Mouse (Mus musculus) gastrocnemius, postnatal 14 days (tissue): ENCODE results near the gene Gm20388. TPM values are rescaled to one million over a fixed set of nuclear protein-coding genes. Genes with fewer than 3 reads are reported as not detected.
A peak's percentile ranks its signal among the peaks of the same experiment; 100 is the strongest.

Experiments used
- DNase-seq: peaks from one replicate; pipeline ENCODE4 v3.0.0; 2021; ENCODE audit warnings: mixed read lengths
- intact Hi-C: fragments of 180-260 bp; cut with DNase I; formaldehyde crosslinking; loops from one replicate; pipeline ENCODE4 v1.15.1; 2025; ENCODE audit warnings: low total_unique reads
- total RNA-seq, 2 experiments: library from RNA; stranded (reverse); gene quantifications; 2 replicates each; pipeline ENCODE4 v1.2.3; 2021

The Gm20388 gene
- total RNA-seq, 2 experiments from 2014 or later, result 5.6 to 6.0 TPM

- no peak for DNase-seq
- intact Hi-C loops, result loop anchor here (10.0 kb wide), 1 partner anchor 287 kb away; no protein-coding TSS in a partner anchor
These were observed 1317.1 kb downstream of the Gm20388 start for GRCm38 (mm10) chr8:121227756-121228155.

DNA sequence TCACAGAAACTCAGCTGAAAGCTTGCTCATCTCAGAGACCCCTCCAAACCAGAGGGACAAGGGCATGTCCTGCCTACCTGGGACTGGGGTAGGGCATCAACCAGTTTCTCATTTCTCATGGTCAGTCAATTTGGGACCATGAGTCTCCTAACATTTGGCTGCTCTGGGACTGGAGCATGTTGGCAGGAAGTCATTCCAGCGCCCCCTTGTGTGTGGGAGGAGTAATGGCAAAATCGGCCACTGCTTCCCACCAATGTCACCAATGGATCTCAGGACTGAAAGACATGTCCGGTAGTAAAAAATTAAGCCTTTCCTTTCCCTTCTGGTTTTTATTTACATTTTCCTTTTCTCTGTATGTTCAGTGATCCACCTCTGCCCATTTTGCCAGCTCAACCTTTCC lies 1318.3 kb downstream of the Gm20388 start:
- intact Hi-C loops, result loop anchor here (10.0 kb wide), 1 partner anchor 286 kb away; no protein-coding TSS in a partner anchor
- no peak for DNase-seq

GRCm38 (mm10) chr8:121229550-121229949 lies 1318.9 kb downstream of the Gm20388 start:
- DNase-seq, result no peak
- intact Hi-C loops, result loop anchor here (10.0 kb wide), 1 partner anchor 285 kb away; no protein-coding TSS in a partner anchor

GRCm38 (mm10) chr8:121233196-121233595 lies 1322.6 kb downstream of the Gm20388 start:
- no peak for DNase-seq
- intact Hi-C loops, result no loop called here

DNA sequence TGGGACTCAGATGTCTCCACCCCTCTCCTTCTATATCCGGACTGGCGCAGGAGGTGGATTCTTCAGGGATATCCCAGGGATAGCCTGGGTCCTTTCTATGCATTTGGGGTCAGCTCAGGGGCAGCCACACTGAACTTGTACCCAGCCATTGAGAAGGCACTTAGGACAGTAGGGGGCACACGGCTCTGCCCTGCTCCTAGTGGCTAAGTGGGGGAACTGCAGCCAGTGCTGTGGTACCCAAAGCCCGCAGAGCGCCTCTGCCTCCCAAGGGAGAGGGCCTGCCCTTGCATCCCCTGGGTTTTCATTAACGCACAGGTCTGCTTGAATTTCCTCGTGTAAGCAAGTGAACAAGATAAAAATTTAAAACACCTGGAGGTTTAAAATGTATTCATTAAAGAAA lies 1324.3 kb downstream of the Gm20388 start:
- no peak for DNase-seq
- intact Hi-C loops, result no loop called here

GRCm38 (mm10) chr8:121239640-121240039 lies 1329.0 kb downstream of the Gm20388 start:
- DNase-seq, result no peak
- intact Hi-C loops, result no loop called here

- DNase-seq, result peak; percentile 45
- intact Hi-C loops, result no loop called here
These were observed 1331.3 kb downstream of the Gm20388 start for GRCm38 (mm10) chr8:121241761-121242552.

DNA sequence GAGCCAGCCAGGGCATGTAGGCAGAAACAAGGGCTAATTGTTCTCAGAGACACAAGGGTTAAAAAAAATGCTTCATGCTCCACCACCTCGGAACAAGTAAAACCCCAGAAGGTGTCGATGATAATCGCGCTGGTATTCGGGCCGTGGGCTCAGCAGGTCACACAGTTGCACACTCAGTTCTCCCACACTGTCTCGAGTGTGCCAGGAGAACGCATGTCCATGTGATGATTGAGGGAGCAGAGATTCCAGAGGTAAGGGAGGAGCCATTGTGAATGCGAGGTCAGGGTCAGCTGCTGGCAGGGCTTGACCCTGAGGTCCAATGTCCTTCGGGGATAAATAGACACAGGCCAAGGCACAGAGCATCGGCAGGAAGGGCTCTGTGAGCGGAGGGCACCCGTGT lies 1332.0 kb downstream of the Gm20388 start:
- DNase-seq, result no peak
- intact Hi-C loops, result no loop called here

GRCm38 (mm10) chr8:121248823-121249222 lies 1338.2 kb downstream of the Gm20388 start:
- DNase-seq, result no peak
- intact Hi-C loops, result no loop called here

DNA sequence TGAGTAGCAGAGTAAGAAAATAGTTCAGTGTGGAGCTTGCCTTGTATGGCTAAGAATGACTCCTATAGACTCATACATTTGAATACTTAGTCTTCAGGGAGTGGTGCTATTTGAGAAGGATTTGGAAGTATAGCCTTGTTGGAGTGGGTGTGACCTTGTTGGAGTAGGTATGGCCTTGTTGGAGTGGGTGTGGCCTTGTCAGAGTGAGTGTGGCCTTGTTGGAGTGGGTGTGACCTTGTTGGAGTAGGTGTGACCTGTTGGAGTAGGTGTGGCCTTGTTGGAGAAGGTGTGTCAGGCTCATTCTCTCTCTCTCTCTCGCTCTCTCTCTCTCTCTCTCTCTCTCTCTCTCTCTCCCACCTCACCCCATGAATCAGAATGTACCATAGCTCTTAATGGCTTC lies 1338.8 kb downstream of the Gm20388 start:
- DNase-seq, result no peak
- intact Hi-C loops, result no loop called here

DNA sequence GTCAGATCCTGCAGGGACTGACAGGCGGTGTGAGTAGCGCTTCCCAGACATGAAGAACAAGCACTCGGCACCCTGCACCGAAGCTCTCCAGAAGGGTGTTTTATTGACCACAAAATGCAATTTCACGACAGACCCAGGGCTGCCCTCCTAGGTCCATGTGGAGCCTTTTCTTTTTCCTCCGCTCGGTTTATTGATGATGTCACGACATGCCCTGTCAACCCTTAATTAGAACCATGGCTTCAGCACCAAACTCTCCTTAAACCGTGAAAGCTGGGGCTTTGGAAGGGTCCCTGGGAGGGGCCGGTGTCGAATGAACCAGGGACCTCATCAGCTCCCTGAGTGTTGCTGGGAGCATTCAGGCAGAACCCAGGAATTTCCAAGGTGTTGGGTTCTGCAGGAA lies 1340.4 kb downstream of the Gm20388 start:
- DNase-seq, result no peak

DNA sequence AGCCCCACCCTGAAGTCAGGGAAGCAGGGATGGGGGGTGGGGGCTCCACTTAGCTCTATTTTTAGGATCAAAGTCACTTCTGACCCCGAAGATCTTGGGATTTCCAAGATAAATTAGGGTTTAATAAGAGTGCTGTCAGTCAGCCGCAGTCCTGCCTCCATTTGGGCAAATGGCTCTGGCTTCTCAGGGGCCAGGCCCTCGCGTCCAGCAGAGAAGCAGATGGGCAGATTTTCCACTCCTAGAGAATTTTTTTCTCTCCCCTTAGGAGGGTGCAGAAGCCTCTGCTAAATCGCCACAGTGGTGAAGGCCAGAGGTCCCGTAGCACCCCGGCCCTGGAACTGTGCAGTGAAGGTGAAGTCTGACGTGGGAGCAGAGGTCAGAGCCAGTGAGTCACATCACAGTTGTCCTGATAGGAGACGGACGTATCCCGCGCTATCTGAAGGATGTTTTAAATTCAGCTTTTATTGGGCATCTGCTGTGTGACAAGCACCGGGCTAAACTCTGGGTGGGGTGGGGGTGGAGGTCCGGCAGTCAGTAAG lies 1345.2 kb downstream of the Gm20388 start:
- intact Hi-C loops, result no loop called here
- no peak for DNase-seq

More for the DNA sequence above, 1340.4 kb downstream of the Gm20388 start:
- intact Hi-C loops, result no loop called here

- intact Hi-C loops, result no loop called here
- DNase-seq, result no peak
These were observed 1347.6 kb downstream of the Gm20388 start for GRCm38 (mm10) chr8:121258126-121258792.

DNA sequence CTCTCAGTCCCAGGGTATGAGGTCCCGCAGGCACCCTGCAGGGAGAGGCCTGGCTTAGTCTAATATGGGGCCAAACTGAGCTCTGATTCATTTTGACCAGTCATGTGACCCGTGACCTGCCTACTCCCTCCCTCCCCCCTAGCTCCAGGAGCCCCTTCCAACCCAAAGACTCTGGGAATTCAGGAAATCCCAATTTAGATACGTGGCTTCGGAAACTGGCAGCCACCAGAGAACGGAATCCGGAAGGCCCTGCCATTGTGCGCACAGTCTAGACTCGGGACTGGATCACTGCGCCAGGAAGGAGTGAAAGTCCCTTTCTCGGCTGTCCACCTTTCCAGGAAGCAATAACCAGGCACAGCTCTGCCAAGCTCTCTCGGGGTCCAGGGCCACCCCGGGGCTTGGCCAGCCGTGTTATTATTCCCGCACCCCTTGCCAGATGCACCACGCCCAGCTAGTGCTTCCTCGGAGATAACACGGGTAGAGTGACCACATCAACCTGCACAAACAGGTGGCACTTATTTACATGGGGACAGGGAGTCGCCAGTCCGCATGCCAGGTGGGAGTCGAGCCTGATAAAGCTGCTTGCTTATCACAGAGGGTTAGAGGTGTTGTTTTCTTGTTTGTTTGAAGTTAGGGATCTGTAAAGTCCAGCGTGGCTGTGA lies 1352.2 kb downstream of the Gm20388 start:
- intact Hi-C loops, result no loop called here
- peak; percentile 32 for DNase-seq

DNA sequence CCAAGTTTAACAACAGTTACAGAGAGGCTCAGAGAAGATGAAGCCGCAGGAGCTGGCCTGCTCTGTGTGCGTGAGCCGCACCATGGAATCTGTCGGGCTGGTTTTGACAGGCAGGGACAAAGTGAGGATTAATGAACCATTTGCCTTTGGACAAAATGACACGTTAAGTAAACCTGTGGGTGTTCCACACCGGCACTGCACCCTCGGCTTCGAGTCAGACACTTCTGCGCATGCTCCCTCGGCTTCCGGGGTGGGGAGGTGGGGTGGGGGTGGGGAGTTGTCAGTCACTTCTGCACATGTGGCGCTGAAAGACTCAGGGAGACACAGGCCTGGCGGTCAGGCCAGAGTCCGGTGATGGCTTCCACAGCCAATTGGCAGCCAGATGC lies 1352.7 kb downstream of the Gm20388 start:
- intact Hi-C loops, result no loop called here
- DNase-seq, result no peak

- DNase-seq, result no peak
- intact Hi-C loops, result no loop called here
These were observed 1353.6 kb downstream of the Gm20388 start for GRCm38 (mm10) chr8:121264260-121264659.

DNA sequence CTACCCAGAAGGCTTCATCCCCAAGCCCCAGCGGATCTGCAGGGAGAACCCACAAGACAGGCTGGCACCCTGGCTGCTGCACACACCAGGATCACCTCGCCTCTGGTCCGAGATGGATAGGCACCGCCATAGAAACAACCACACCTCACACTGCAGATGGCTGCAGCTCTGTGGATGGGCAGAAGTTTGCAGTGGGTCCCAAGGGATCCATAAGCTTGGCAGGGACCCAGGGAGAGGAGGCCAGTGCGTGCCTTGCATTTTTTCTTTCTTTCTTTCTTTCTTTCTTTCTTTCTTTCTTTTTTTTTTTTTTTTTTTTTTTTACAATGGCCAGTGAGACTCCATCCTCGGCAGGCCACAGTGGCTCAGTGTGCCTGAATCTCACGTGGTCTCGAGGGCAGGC lies 1360.9 kb downstream of the Gm20388 start:
- intact Hi-C loops, result no loop called here

DNA sequence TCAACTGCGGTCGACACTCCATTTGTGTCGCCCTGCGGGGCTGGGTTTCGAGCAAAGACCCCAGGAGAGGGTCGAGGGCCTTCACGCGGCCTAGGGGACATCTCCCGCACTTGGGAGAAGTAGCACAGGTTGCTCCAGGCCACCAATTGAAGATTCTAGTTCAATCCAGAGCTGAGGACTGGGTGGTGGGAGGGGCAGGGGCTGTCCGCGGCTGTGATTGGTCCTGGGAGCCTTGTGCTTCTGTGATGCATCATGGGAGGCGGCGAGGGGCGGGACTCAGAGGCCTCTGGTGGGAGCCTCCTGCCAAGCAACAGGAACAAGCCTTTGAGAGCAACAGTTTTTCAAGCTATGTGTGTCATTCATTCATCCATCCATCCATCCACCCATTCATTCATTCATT lies 1362.6 kb downstream of the Gm20388 start:
- no peak for DNase-seq
- intact Hi-C loops, result no loop called here

More for the DNA sequence above, 1360.9 kb downstream of the Gm20388 start:
- DNase-seq, result no peak

- no peak for DNase-seq
- intact Hi-C loops, result no loop called here
These were observed 1363.0 kb downstream of the Gm20388 start for GRCm38 (mm10) chr8:121273620-121274019.

GRCm38 (mm10) chr8:121280414-121280813 lies 1369.8 kb downstream of the Gm20388 start:
- intact Hi-C loops, result no loop called here
- no peak for DNase-seq
